Mouse (Mus musculus) yolk sac, embryonic 10.5 days (tissue): ENCODE measurements around the gene Tmem59l.
A peak's percentile ranks its signal among the peaks of the same experiment; 100 is the strongest.

Experiments
- DNase-seq: peaks from one replicate; pipeline ENCODE4 v3.0.0-alpha.2; 2017; ENCODE audit warnings: low spot score

Gene Tmem59l

GRCm38 (mm10) chr8:70488931-70489470 lies 1.8 kb upstream of the Tmem59l start:
- no peak for DNase-seq

GRCm38 (mm10) chr8:70487993-70488796 lies 1.0 kb upstream of the Tmem59l start:
- DNase-seq, result peak; percentile 83

- no peak for DNase-seq
These were observed 922 bp downstream of the Tmem59l start for GRCm38 (mm10) chr8:70486191-70486681.

- no peak for DNase-seq
These were observed 4.2 kb downstream of the Tmem59l start for GRCm38 (mm10) chr8:70482943-70483342.

- no peak for DNase-seq
These were observed 5.2 kb downstream of the Tmem59l start for GRCm38 (mm10) chr8:70481908-70482307.

GRCm38 (mm10) chr8:70477269-70477982 lies 9.7 kb downstream of the Tmem59l start:
- DNase-seq, result peak; percentile 76

GRCm38 (mm10) chr8:70476333-70477268 lies 10.6 kb downstream of the Tmem59l start, which contains the start of gene Klhl26:
Gene Klhl26, minus strand, starts transcription at chr8:70476968.
- DNase-seq, result peak; percentile 99

GRCm38 (mm10) chr8:70471856-70472255 lies 15.3 kb downstream of the Tmem59l start:
- DNase-seq, result no peak

GRCm38 (mm10) chr8:70469938-70470337 lies 17.2 kb downstream of the Tmem59l start:
- DNase-seq, result no peak

GRCm38 (mm10) chr8:70469295-70469916 lies 17.8 kb downstream of the Tmem59l start:
- peak; percentile 60 for DNase-seq

GRCm38 (mm10) chr8:70468733-70469132 lies 18.4 kb downstream of the Tmem59l start:
- DNase-seq, result no peak

GRCm38 (mm10) chr8:70467907-70468306 lies 19.3 kb downstream of the Tmem59l start:
- DNase-seq, result no peak

- DNase-seq, result no peak
These were observed 19.9 kb downstream of the Tmem59l start for GRCm38 (mm10) chr8:70467229-70467725.

GRCm38 (mm10) chr8:70466771-70467170 lies 20.4 kb downstream of the Tmem59l start:
- no peak for DNase-seq

GRCm38 (mm10) chr8:70466305-70466704 lies 20.9 kb downstream of the Tmem59l start:
- DNase-seq, result no peak

- no peak for DNase-seq
These were observed 21.5 kb downstream of the Tmem59l start for GRCm38 (mm10) chr8:70465701-70466100.

- DNase-seq, result no peak
These were observed 23.0 kb downstream of the Tmem59l start for GRCm38 (mm10) chr8:70464162-70464561.

- no peak for DNase-seq
These were observed 23.9 kb downstream of the Tmem59l start for GRCm38 (mm10) chr8:70463306-70463705.

GRCm38 (mm10) chr8:70462516-70462813 lies 24.7 kb downstream of the Tmem59l start:
- DNase-seq, result no peak

GRCm38 (mm10) chr8:70461765-70462515 lies 25.2 kb downstream of the Tmem59l start:
- no peak for DNase-seq
